Comparison of ENCODE assay signal across 12 mouse cellular contexts in the genomic region with DNA sequence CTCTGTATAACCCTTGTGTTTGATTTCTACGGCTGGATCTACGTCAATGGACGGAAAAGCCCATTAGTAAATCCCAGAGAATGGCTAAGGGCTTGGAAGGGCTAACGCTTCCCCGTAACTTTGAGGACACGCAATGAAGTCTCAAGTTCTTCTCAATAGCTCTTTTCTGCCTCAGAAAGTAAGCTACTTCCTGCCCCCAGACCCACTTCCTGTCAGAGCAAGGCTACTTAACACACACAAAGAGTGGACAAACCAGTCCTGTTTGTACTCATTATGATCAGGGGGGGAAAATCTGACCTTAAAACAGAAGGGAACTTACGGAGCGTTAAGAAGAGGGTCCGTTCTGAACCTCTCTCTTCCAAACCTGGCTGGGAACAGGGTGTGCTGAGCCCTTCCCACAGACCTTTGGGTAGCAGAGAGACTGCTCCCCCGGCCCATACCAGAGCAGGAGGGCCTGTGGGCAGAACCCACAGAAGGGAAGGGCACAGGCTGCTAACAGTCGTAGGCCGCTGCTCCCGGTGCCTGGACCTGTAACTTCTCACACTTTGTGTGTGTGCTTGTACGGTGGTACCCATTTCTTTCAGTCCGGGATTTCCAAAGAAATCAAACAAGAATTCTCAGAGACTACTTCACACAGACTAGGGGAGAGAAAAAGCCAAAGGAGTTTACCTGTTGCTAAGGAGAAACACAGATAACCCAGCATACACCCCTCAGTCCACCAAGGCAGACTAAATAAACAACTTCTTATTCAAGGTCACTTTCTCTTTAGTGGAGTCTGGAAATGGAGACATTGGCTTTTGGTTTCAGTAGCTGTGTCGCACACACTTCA. TPM values are rescaled to one million over a fixed set of nuclear protein-coding genes. Genes with fewer than 3 reads are reported as not detected.
A peak's percentile ranks its signal among the peaks of the same experiment; 100 is the strongest.
DNase-seq lines count a peak whose midpoint lies in the region; ATAC-seq and TF ChIP-seq lines count a peak whose summit lies in the region.
"Had no signal": no experiment of that assay in that cellular context is flagged by ENCODE, and none has a peak within 500 bp of the region (broad histone marks: within the 10 kb centered on the region; RNA-seq: fewer than 3 reads in every experiment).

No protein-coding gene starts in this region.

- no peaks in the 10 kb centered on the region for H3K36me3 ChIP-seq in heart, embryonic 16.5 days (ENCODE audit: control insufficient read depth, insufficient read depth)
- no peaks in the 10 kb centered on the region for H3K36me3 ChIP-seq in lung, embryonic 16.5 days (ENCODE audit: control insufficient read depth, insufficient read depth, low read length)
- no peaks in the 10 kb centered on the region for H3K36me3 ChIP-seq in embryonic facial prominence, embryonic 10.5 days (replicated peaks)
- H3K36me3 ChIP-seq: hindbrain, embryonic 15.5 days had no signal

- H3K27ac ChIP-seq in heart, embryonic 16.5 days (ENCODE audit: low read length): peak overlapping the region; percentile 50
- H3K27ac ChIP-seq in lung, embryonic 16.5 days (ENCODE audit: low read length): peak overlapping the region; percentile 93
- 0 out of 2 replicates have a peak overlapping the region, but pooled peaks have one; percentile 65 for H3K27ac ChIP-seq in embryonic facial prominence, embryonic 10.5 days (replicated peaks)
- H3K27ac ChIP-seq: hindbrain, embryonic 15.5 days had no signal

- H3K4me1 ChIP-seq in heart, embryonic 16.5 days (ENCODE audit: control insufficient read depth, insufficient read depth, low read length): peaks cover 81% of the 10 kb centered on the region
- peaks cover 46% of the 10 kb centered on the region for H3K4me1 ChIP-seq in lung, embryonic 16.5 days (replicated peaks; ENCODE audit: control insufficient read depth, insufficient read depth, low read length)
- peaks cover 48% of the 10 kb centered on the region for H3K4me1 ChIP-seq in lung, adult 2 months (ENCODE audit: control insufficient read depth, insufficient read depth, low read length)
- H3K4me1 ChIP-seq in embryonic facial prominence, embryonic 10.5 days: peaks cover 40% of the 10 kb centered on the region

- TF ChIP-seq POLR2A in lung, adult 2 months (IDR thresholded peaks at IDR 0.05; ENCODE audit: borderline replicate concordance, extremely low read depth, low read depth, low read length): no peak

- 70% methylated on average over 16 of the region's 16 CpGs for WGBS in heart, embryonic 16.5 days
- WGBS in lung, embryonic 16.5 days: 44% methylated on average over 16 of the region's 16 CpGs
- WGBS in lung, adult 2 months: 59% methylated on average over 16 of the region's 16 CpGs
- 73% methylated on average over 16 of the region's 16 CpGs for WGBS in embryonic facial prominence, embryonic 10.5 days

- H3K27me3 ChIP-seq in heart, embryonic 16.5 days (ENCODE audit: control insufficient read depth, insufficient read depth, low read length): no peaks in the 10 kb centered on the region
- H3K27me3 ChIP-seq in lung, embryonic 16.5 days (ENCODE audit: control insufficient read depth, insufficient read depth, low read depth, low read length): no peaks in the 10 kb centered on the region
- no peaks in the 10 kb centered on the region for H3K27me3 ChIP-seq in embryonic facial prominence, embryonic 10.5 days (replicated peaks; ENCODE audit: low read depth, poor library complexity, severe bottlenecking)
- H3K27me3 ChIP-seq: CH12.LX; hindbrain, embryonic 15.5 days had no signal

- H3K4me2 ChIP-seq in heart, embryonic 16.5 days (ENCODE audit: low read depth, low read length): no peak overlapping the region
- H3K4me2 ChIP-seq in lung, embryonic 16.5 days (ENCODE audit: low read depth, low read length): peak overlapping the region; percentile 31
- H3K4me2 ChIP-seq: hindbrain, embryonic 15.5 days had no signal

- no peak for ATAC-seq in heart, embryonic 16.5 days (replicated peaks; ENCODE audit: extremely low read depth, insufficient read depth, low FRiP score)
- peak; percentile 55; the same call in 1 of the 2 replicates for ATAC-seq in lung, embryonic 16.5 days (ENCODE audit: low read depth)

- H3K9ac ChIP-seq in heart, embryonic 16.5 days (ENCODE audit: low read length): peak overlapping the region; percentile 44
- H3K9ac ChIP-seq in lung, embryonic 16.5 days (ENCODE audit: low read length): peak overlapping the region; percentile 29; the same call in 1 of the 2 replicates
- H3K9ac ChIP-seq: hindbrain, embryonic 15.5 days had no signal

- no peak for DNase-seq in heart, adult 9 months (ENCODE audit: low spot score in 2 of 2)
- no peak for DNase-seq in lung, adult 2 months
- no peak for DNase-seq in embryonic facial prominence, embryonic 10.5 days (ENCODE audit: low spot score)
- peak; percentile 43 to 52 for DNase-seq in natural killer cell, adult 2 months (ENCODE audit: low spot score in 2 of 2)
- DNase-seq in layer of hippocampus, adult 8-10 months (ENCODE audit: low spot score in 2 of 2): no peak
- DNase-seq in adrenal gland, adult 8-10 months: no peak
- DNase-seq: embryo, embryonic 11 days; midbrain, embryonic 14.5 days had no signal

- no peaks in the 10 kb centered on the region for H3K9me3 ChIP-seq in heart, embryonic 16.5 days (replicated peaks; ENCODE audit: control insufficient read depth, low read length)
- H3K9me3 ChIP-seq in lung, embryonic 16.5 days (ENCODE audit: control insufficient read depth, low read length): no peaks in the 10 kb centered on the region
- H3K9me3 ChIP-seq in embryonic facial prominence, embryonic 10.5 days: no peaks in the 10 kb centered on the region
- H3K9me3 ChIP-seq: hindbrain, embryonic 15.5 days had no signal

- TF ChIP-seq CTCF in lung, adult 2 months (IDR thresholded peaks at IDR 0.05; ENCODE audit: insufficient read depth, low read length): no peak

- H3K4me3 ChIP-seq in heart, embryonic 16.5 days (ENCODE audit: low read length): no peak overlapping the region
- no peak overlapping the region for H3K4me3 ChIP-seq in lung, embryonic 16.5 days (ENCODE audit: low read length)
- H3K4me3 ChIP-seq in lung, adult 2 months (replicated peaks; ENCODE audit: extremely low read depth, low read depth, low read length): no peak overlapping the region
- no peak overlapping the region for H3K4me3 ChIP-seq in embryonic facial prominence, embryonic 10.5 days
- H3K4me3 ChIP-seq: hindbrain, embryonic 15.5 days had no signal

RNA-seq across cellular contexts. Expression of a gene that starts 10.7 kb away (rescaled TPM):
- 144 and 166 TPM in 2 replicates for polyA plus RNA-seq in heart, embryonic 16.5 days (2015; fragmentation: Nextera tagmentation; extraction: Ambion mirVana)
- 154 and 168 TPM in 2 replicates for polyA plus RNA-seq in lung, embryonic 16.5 days (2015; fragmentation: Nextera tagmentation; extraction: Ambion mirVana)
- polyA plus RNA-seq in lung, adult 2 months (2012; rRNA removed): 79.3 and 84.0 TPM in 2 replicates
- polyA plus RNA-seq in embryonic facial prominence, embryonic 10.5 days (2016; fragmentation: Nextera tagmentation; extraction: Ambion mirVana): 51.6 and 55.0 TPM in 2 replicates
- total RNA-seq in layer of hippocampus, adult 8-10 months (2022): 10 to 100 TPM; 37.3 to 59.3 (median 44.4) TPM
- 10 to 100 TPM; 18.8 to 34.8 (median 23.9) TPM for total RNA-seq in adrenal gland, adult 8-10 months (2022)

Comparison
In these comparisons a context has a peak if more than half of its experiments do, and no peak if none do; other contexts are left out.
1. DNase-seq: peak in natural killer cell, adult 2 months (2 of 2); none in heart, adult 9 months (0 of 2), lung, adult 2 months (single experiment), embryonic facial prominence, embryonic 10.5 days (single experiment), layer of hippocampus, adult 8-10 months (0 of 2) and adrenal gland, adult 8-10 months (single experiment).
2. Peak in every context shown above with its lines, with median percentiles within 50 percentile points of each other: H3K27ac ChIP-seq.